Mouse (Mus musculus) stomach, embryonic 14.5 days (tissue): Measurements from ENCODE around the gene Ly6c2. TPM values are rescaled to one million over a fixed set of nuclear protein-coding genes. Genes with fewer than 3 reads are reported as not detected.
"Not testable (repeated sequence)": the region's sequence is repeated elsewhere in the genome, so short reads cannot be mapped to it uniquely, and the experiment has no call there.

Experiments
- ATAC-seq: fragments of 200-750 bp; cut with Nextera tagmentation; 2 replicates; pipeline ENCODE4 v1.8.0; 2017; ENCODE audit warnings: low read depth, moderate TSS enrichment; ENCODE audit not compliant: insufficient number of reproducible peaks, insufficient read depth, low FRiP score
- H3K27ac ChIP-seq: fragments of 300-500 bp; sonication (generic); 2 replicates; pipeline ENCODE4 v1.5.1; 2014; ENCODE audit warnings: mild to moderate bottlenecking, low read length, moderate library complexity, mixed read lengths
- H3K27me3 ChIP-seq: fragments of 300-500 bp; sonication (generic); 2 replicates; pipeline ENCODE4 v1.6.1; 2014; ENCODE audit warnings: low read length, control low read depth, mixed read lengths; ENCODE audit not compliant: control insufficient read depth, insufficient read depth
- H3K36me3 ChIP-seq: fragments of 300-500 bp; sonication (generic); 2 replicates; pipeline ENCODE4 v1.6.1; 2014; ENCODE audit warnings: mild to moderate bottlenecking, control low read depth, low read length, moderate library complexity, mixed read lengths; ENCODE audit not compliant: control insufficient read depth, insufficient read depth
- H3K4me1 ChIP-seq: fragments of 300-500 bp; sonication (generic); 2 replicates; pipeline ENCODE4 v1.6.1; 2014; ENCODE audit warnings: low read length, control low read depth, mixed read lengths; ENCODE audit not compliant: control insufficient read depth, insufficient read depth
- H3K4me2 ChIP-seq: fragments of 300-500 bp; sonication (generic); replicated peaks from 2 replicates; pipeline ENCODE4 v1.6.1; 2014; ENCODE audit warnings: low read depth, low read length, control low read depth
- H3K4me3 ChIP-seq: fragments of 300-500 bp; sonication (generic); 2 replicates; pipeline ENCODE4 v1.5.1; 2014; ENCODE audit warnings: low read depth, low read length, control low read depth
- H3K9ac ChIP-seq: fragments of 300-500 bp; sonication (generic); replicated peaks from 2 replicates; pipeline ENCODE4 v1.6.1; 2014; ENCODE audit warnings: low read depth, mild to moderate bottlenecking, control low read depth, low read length, moderate library complexity, mixed read lengths
- H3K9me3 ChIP-seq: fragments of 300-500 bp; sonication (generic); 2 replicates; pipeline ENCODE4 v1.6.1; 2016; ENCODE audit warnings: low read depth, low read length, control low read depth; ENCODE audit not compliant: control insufficient read depth
- whole genome bisulfite sequencing: fragments of 180-500 bp; shearing (Covaris S2); extraction: QIAGEN DNeasy Blood & Tissue Kit; methylation state at CpG from one replicate; pipeline ENCODE4 v1.1.7; 2014; 5-methylcytosine and 5-hydroxymethylcytosine counted together
- polyA plus RNA-seq: library from polyadenylated mRNA; unstranded; fragments of >200 nt; fragmentation: Nextera tagmentation; extraction: Ambion mirVana; gene quantifications from 2 replicates; pipeline ENCODE4 v1.2.1, GENCODE M21; 2014

Gene Ly6c2
- polyA plus RNA-seq, 1 experiment from 2014 or later = 2.1 TPM

DNA sequence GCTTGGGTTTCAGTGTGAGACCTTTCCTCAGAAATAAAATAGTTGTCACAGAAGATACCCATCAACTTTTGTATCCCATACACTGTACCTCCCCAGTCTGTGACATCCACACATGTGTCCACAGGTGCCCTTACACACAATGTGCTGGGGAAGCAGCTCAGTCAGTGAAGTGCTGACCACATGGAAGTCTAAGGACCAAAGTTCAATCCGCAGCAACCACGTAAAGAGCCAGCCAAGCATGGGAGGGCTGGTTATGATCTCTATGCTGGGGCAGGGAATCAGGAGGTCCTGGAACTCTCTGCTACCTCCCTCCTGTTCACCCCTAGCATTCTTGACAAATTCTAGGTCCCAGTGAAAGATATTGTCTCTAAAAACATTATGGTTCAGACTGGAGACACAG lies 20.6 kb upstream of the Ly6c2 start:
- ATAC-seq = not testable (repeated sequence)

DNA sequence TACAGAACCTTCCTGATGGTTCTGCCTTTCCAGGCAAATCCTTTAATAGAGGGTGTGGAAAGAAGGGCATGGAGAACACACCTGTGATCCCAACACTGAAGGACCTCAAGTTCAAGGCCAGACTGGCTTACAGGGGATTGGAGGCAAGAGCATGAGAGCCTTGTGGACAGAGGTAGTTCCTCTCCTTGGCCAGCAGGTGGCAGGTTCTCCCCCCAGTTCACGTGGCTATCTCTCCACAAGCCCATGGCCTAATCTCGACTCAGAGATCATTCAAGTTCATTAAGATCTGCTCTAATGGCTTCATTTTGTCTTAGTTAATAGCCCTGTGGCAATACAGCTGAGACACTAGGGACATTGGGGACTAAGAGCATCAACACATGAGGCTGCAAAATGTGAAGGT lies 8.3 kb upstream of the Ly6c2 start:
- no peaks in the 10 kb centered on the region for H3K9me3 ChIP-seq
- WGBS = 21% methylated on average over 2 of the region's 2 CpGs
- no peak for ATAC-seq

More for the DNA sequence above, 20.6 kb upstream of the Ly6c2 start:
- not testable (repeated sequence) for H3K4me1 ChIP-seq, H3K27me3 ChIP-seq, H3K9me3 ChIP-seq, H3K36me3 ChIP-seq, H3K4me2 ChIP-seq, H3K9ac ChIP-seq, H3K27ac ChIP-seq, H3K4me3 ChIP-seq
- WGBS = 76% methylated on average over 2 of the region's 2 CpGs

DNA sequence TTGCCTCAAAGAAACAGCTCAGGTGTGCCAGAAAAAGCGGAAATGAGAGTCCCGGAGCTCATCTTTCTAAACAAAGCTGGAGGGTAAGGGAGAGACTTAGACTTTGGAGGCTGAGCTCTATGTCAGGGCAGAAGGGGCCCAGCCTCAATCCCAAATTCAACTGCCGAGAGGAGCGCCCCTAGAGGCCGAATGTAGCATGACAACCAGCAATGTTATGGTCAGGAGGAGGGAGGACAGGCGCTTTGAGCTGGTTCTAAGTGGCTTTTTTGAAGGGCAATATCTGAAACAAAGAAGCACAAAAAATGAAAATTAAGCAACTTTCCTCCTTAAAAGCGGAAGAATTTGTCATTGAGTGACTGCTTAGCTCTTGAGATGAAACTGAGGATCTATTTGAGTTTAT lies 7.0 kb upstream of the Ly6c2 start:
- 21% methylated on average over 5 of the region's 7 CpGs for WGBS
- H3K36me3 ChIP-seq, H3K27ac ChIP-seq, H3K4me1 ChIP-seq, H3K4me3 ChIP-seq, H3K9ac ChIP-seq, H3K4me2 ChIP-seq, H3K9me3 ChIP-seq, ATAC-seq, H3K27me3 ChIP-seq: not testable (repeated sequence)

More for the DNA sequence above, 8.3 kb upstream of the Ly6c2 start:
- H3K9ac ChIP-seq = no peak overlapping the region
- H3K4me3 ChIP-seq = no peak overlapping the region
- no peak overlapping the region for H3K27ac ChIP-seq
- H3K36me3 ChIP-seq = no peaks in the 10 kb centered on the region
- H3K4me1 ChIP-seq = no peaks in the 10 kb centered on the region
- no peak overlapping the region for H3K4me2 ChIP-seq
- no peaks in the 10 kb centered on the region for H3K27me3 ChIP-seq

DNA sequence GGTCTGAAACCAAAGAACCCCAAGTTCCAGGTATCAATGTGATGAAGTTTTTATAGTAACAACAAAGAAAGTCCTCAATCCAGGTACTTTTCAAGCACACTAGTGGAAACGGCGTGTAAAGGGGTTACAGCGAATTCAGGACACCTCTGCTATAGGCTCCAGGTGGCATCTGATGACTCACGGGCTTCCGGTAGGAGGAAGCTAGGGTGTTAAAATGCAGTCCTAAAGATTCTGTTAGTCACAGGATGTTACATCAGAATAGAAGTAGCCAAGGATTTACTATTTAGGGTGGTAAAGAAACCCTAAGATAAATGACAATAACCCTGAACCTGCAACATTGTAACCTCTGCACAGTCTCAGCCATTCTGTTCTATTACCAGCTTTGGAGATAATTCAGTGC lies 5.7 kb upstream of the Ly6c2 start:
- not testable (repeated sequence) for H3K9me3 ChIP-seq, H3K27me3 ChIP-seq, H3K36me3 ChIP-seq, H3K4me2 ChIP-seq, H3K4me3 ChIP-seq, H3K27ac ChIP-seq, H3K9ac ChIP-seq, ATAC-seq, H3K4me1 ChIP-seq
- 86% methylated on average over 5 of the region's 5 CpGs for WGBS

DNA sequence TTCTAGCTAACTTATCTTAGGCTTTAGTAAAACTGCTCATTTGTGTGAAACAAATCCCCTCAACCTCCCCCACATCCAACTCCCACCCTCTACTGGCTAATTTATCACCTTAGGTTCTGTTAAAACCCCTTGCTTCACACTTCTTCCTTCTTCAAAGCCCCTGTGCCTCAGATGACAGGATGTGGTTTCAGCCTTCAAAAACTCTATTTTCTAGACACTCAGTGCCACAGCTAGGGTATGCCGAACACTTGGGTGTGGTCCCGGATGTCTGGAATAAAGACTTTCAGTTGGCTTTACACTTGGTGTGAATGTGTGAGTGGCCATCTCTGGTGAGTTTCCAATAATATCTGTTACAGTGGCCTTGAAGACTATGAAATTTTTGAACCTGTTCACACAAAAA lies 4.8 kb upstream of the Ly6c2 start:
- H3K4me1 ChIP-seq = no peaks in the 10 kb centered on the region
- no peaks in the 10 kb centered on the region for H3K9me3 ChIP-seq
- H3K4me3 ChIP-seq = no peak overlapping the region
- no peaks in the 10 kb centered on the region for H3K27me3 ChIP-seq
- no peak overlapping the region for H3K27ac ChIP-seq
- H3K9ac ChIP-seq = no peak overlapping the region
- WGBS = 86% methylated on average over 2 of the region's 2 CpGs
- no peaks in the 10 kb centered on the region for H3K36me3 ChIP-seq
- no peak for ATAC-seq
- H3K4me2 ChIP-seq = no peak overlapping the region

DNA sequence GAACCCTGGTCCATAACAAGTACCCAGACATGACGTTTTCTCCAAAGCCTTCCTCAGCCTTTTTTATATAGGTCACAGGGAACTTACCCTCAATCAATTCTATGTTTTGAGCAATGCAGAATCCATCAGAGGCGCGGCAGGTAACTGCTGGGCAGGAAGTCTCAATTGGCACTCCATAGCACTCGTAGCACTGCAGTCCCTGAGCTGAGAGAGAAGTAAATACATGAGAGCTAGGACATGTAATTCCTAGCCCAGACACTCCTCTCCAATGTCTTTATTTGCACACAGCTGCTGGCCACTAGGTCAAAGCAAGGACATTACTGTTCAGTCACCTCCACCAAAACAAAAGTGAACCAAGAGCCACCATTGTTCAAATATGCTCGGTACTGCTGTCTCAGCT lies 1.3 kb downstream of the Ly6c2 start:
- H3K27me3 ChIP-seq, H3K9me3 ChIP-seq, H3K9ac ChIP-seq, H3K36me3 ChIP-seq, H3K4me3 ChIP-seq, ATAC-seq, H3K4me1 ChIP-seq, H3K4me2 ChIP-seq, H3K27ac ChIP-seq: not testable (repeated sequence)
- 68% methylated on average over 1 of the region's 5 CpGs for WGBS

DNA sequence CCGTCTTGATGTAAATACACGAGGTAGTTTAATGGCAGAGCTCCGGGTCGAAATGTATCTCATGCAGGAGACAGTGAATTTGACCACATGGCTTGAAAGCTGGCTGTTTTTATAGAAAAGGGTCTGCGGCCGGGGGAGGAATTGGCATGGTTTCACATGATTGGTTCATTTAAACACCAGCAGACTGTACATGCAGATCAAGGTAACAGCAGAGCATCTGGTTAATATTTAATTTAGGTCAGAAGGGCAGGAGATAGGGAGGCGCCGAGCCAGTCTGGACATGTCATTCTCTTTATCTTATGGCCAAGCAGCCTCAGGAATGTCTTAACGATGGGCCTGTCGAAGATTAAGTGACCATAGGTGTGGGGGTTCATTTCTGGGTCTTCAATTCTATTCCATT lies 12.5 kb downstream of the Ly6c2 start:
- Histone ChIP-seq H3K4me2 (no peak overlapping the region), H3K4me1 (no peaks in the 10 kb centered on the region), H3K9me3 (no peaks in the 10 kb centered on the region), H3K4me3 (no peak overlapping the region), H3K36me3 (no peaks in the 10 kb centered on the region), H3K27ac (no peak overlapping the region), H3K27me3 (no peaks in the 10 kb centered on the region), H3K9ac (no peak overlapping the region)
- WGBS = 74% methylated on average over 10 of the region's 10 CpGs
- no peak for ATAC-seq

DNA sequence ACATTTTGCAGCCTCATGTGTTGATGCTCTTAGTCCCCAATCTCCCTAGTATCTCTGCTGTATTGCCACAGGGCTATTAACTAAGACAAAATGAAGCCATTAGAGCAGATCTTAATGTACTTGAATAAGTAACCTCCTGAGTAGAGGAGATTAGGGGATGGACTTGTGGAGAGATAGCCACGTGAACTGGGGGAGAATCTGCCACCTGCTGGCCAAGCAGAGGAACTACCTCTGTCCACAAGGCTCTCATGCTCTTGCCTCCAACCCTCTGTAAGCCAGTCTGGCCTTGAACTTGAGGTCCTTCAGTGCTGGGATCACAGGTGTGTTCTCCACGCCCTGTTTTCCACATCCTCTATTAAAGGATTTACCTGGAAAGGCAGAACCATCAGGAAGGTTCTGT lies 23.7 kb downstream of the Ly6c2 start:
- H3K27me3 ChIP-seq, H3K9ac ChIP-seq, H3K4me1 ChIP-seq, H3K9me3 ChIP-seq, H3K4me2 ChIP-seq, H3K4me3 ChIP-seq, H3K36me3 ChIP-seq, ATAC-seq, H3K27ac ChIP-seq: not testable (repeated sequence)
- WGBS = 7% methylated on average over 2 of the region's 2 CpGs

DNA sequence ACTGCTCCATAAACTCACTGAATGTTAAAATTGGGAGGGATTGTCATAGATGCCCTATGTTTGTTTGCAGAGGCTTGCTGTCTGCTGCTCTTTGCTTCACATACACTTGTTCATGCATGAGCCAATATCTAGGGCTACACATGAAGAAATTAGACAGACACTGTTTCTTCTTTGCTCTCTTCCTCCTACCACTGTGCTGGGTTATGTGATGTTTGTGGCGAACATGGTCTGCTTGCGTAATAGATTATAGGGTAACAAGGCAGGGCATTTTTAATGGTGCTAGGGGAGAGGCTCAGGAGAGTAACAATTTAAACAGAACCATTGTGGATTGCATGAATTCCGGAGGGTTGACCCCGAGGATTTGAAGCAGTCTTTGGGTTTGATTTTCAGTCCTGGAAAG lies 41.8 kb downstream of the Ly6c2 start:
- H3K4me1 ChIP-seq = no peaks in the 10 kb centered on the region
- ATAC-seq = no peak

More for the DNA sequence above, 41.8 kb downstream of the Ly6c2 start:
- Histone ChIP-seq H3K9ac (no peak overlapping the region), H3K27ac (no peak overlapping the region), H3K4me3 (no peak overlapping the region), H3K4me2 (no peak overlapping the region), H3K9me3 (no peaks in the 10 kb centered on the region), H3K36me3 (no peaks in the 10 kb centered on the region), H3K27me3 (no peaks in the 10 kb centered on the region)
- 84% methylated on average over 4 of the region's 4 CpGs for WGBS
